Mouse (Mus musculus) 416B (cell line): Measurements from ENCODE around the gene Tmub2.

Experiments used
- DNase-seq: peaks from one replicate; pipeline ENCODE4 v3.0.0; 2011; ENCODE audit warnings: low read depth

Tmub2 gene

GRCm38 (mm10) chr11:102279595-102279994 lies 5.1 kb upstream of the Tmub2 start:
- no peak for DNase-seq

- DNase-seq: peak; percentile 34
Measured at GRCm38 (mm10) chr11:102280267-102280666, 4.5 kb upstream of the Tmub2 start.

GRCm38 (mm10) chr11:102283922-102284321 lies 809 bp upstream of the Tmub2 start:
- peak; percentile 80 for DNase-seq

GRCm38 (mm10) chr11:102285095-102285834 lies 534 bp downstream of the Tmub2 start:
- DNase-seq: no peak

GRCm38 (mm10) chr11:102287485-102287884 lies 2.8 kb downstream of the Tmub2 start:
- DNase-seq: no peak

- DNase-seq: no peak
Measured at GRCm38 (mm10) chr11:102288027-102288804, 3.5 kb downstream of the Tmub2 start.

- no peak for DNase-seq
Measured at GRCm38 (mm10) chr11:102288913-102289312, 4.2 kb downstream of the Tmub2 start.

- no peak for DNase-seq
Measured at GRCm38 (mm10) chr11:102289511-102290100, 4.9 kb downstream of the Tmub2 start.

- DNase-seq: no peak
Measured at GRCm38 (mm10) chr11:102290141-102290540, 5.4 kb downstream of the Tmub2 start.

- no peak for DNase-seq
Measured at GRCm38 (mm10) chr11:102291051-102291535, 6.4 kb downstream of the Tmub2 start.

GRCm38 (mm10) chr11:102293971-102294370 lies 9.2 kb downstream of the Tmub2 start:
- DNase-seq: no peak

GRCm38 (mm10) chr11:102294416-102294815 lies 9.7 kb downstream of the Tmub2 start:
- DNase-seq: no peak

GRCm38 (mm10) chr11:102294887-102295597 lies 10.3 kb downstream of the Tmub2 start:
- peak; percentile 91 for DNase-seq

- DNase-seq: peak; percentile 55
Measured at GRCm38 (mm10) chr11:102295598-102296471, 11.1 kb downstream of the Tmub2 start.

GRCm38 (mm10) chr11:102296491-102297472 lies 12.1 kb downstream of the Tmub2 start, which contains the start of gene Atxn7l3:
Atxn7l3 (minus strand) TSS chr11:102296631.
- peak; percentile 98 for DNase-seq

GRCm38 (mm10) chr11:102297577-102298556 lies 13.1 kb downstream of the Tmub2 start:
- DNase-seq: peak; percentile 64

- peak; percentile 87 for DNase-seq
Measured at GRCm38 (mm10) chr11:102299839-102300238, 15.1 kb downstream of the Tmub2 start.

GRCm38 (mm10) chr11:102304141-102304540 lies 19.4 kb downstream of the Tmub2 start:
- no peak for DNase-seq
